Mouse (Mus musculus) liver (tissue): Measurements from ENCODE around the gene Nxph1.

Source experiments
- DNase-seq: peaks from one replicate; pipeline ENCODE4 v3.0.0-alpha.2; 2020; ENCODE audit warnings: mixed read lengths

Nxph1 gene

GRCm38 (mm10) chr6:9133589-9134279, 185.5 kb downstream of the Nxph1 start:
- no peak for DNase-seq

- no peak for DNase-seq
Observed at GRCm38 (mm10) chr6:9147966-9148365, 199.7 kb downstream of the Nxph1 start.

- no peak for DNase-seq
Observed at GRCm38 (mm10) chr6:9149791-9150190, 201.6 kb downstream of the Nxph1 start.

GRCm38 (mm10) chr6:9159191-9159590, 211.0 kb downstream of the Nxph1 start:
- no peak for DNase-seq

- no peak for DNase-seq
Observed at GRCm38 (mm10) chr6:9182477-9182876, 234.2 kb downstream of the Nxph1 start.

- no peak for DNase-seq
Observed at GRCm38 (mm10) chr6:9210730-9211129, 262.5 kb downstream of the Nxph1 start.

- no peak for DNase-seq
Observed at GRCm38 (mm10) chr6:9220724-9221453, 272.7 kb downstream of the Nxph1 start.

- no peak for DNase-seq
Observed at GRCm38 (mm10) chr6:9234802-9235201, 286.6 kb downstream of the Nxph1 start.

GRCm38 (mm10) chr6:9267998-9268397, 319.8 kb downstream of the Nxph1 start:
- no peak for DNase-seq
